Mouse (Mus musculus) cerebellum, adult 9-10 months (tissue): ENCODE measurements at regions not wholly inside any gene's neighbourhood (a gene's known extent, or its start where the extent isn't known, plus 50 kb on each side); places are given as distances from the start of the nearest gene placed in this dataset.

Experiments used
- DNase-seq: peaks from one replicate; pipeline ENCODE4 v3.0.0; 2022

- no peak for DNase-seq
These were observed 101.5 kb upstream of the Cypt1 start for GRCm38 (mm10) chrX:16421159-16421558.

- DNase-seq: no peak
These were observed 101.0 kb upstream of the Cypt1 start for GRCm38 (mm10) chrX:16421663-16422062.

GRCm38 (mm10) chrX:16438088-16438487 is 84.6 kb upstream of the Cypt1 start:
- no peak for DNase-seq

- peak; percentile 13 for DNase-seq
These were observed 72.1 kb upstream of the Cypt1 start for GRCm38 (mm10) chrX:16450496-16451078.
